Mouse (Mus musculus) lung, embryonic 16.5 days (tissue): ENCODE measurements around the gene Rnf220. TPM values are rescaled to one million over a fixed set of nuclear protein-coding genes. Genes with fewer than 3 reads are reported as not detected.

ENCODE experiments used
- ATAC-seq: fragments of 200-750 bp; cut with Nextera tagmentation; 2 replicates; pipeline ENCODE4 v1.8.0; 2017; ENCODE audit warnings: low read depth, mild to moderate bottlenecking, moderate library complexity
- H3K27ac ChIP-seq: fragments of 300-500 bp; sonication (generic); 2 replicates; pipeline ENCODE4 v1.5.1; 2014; ENCODE audit warnings: mild to moderate bottlenecking, control low read depth, low read length
- H3K27me3 ChIP-seq: fragments of 300-500 bp; sonication (generic); 2 replicates; pipeline ENCODE4 v1.6.1; 2014; ENCODE audit warnings: low read depth, low read length, mixed read lengths; ENCODE audit not compliant: control insufficient read depth, insufficient read depth
- H3K36me3 ChIP-seq: fragments of 300-500 bp; sonication (generic); 2 replicates; pipeline ENCODE4 v1.6.1; 2014; ENCODE audit warnings: low read length; ENCODE audit not compliant: control insufficient read depth, insufficient read depth
- H3K4me1 ChIP-seq: fragments of 300-500 bp; sonication (generic); replicated peaks from 2 replicates; pipeline ENCODE4 v1.6.1; 2014; ENCODE audit warnings: low read length, mixed read lengths; ENCODE audit not compliant: control insufficient read depth, insufficient read depth
- H3K4me2 ChIP-seq: fragments of 300-500 bp; sonication (generic); 2 replicates; pipeline ENCODE4 v1.6.1; 2014; ENCODE audit warnings: low read depth, low read length, control low read depth
- H3K4me3 ChIP-seq: fragments of 300-500 bp; sonication (generic); 2 replicates; pipeline ENCODE4 v1.5.1; 2014; ENCODE audit warnings: mild to moderate bottlenecking, low read length, control low read depth
- H3K9ac ChIP-seq: fragments of 300-500 bp; sonication (generic); 2 replicates; pipeline ENCODE4 v1.6.1; 2014; ENCODE audit warnings: low read length, control low read depth
- H3K9me3 ChIP-seq: fragments of 300-500 bp; sonication (generic); 2 replicates; pipeline ENCODE4 v1.6.1; 2016; ENCODE audit warnings: low read length; ENCODE audit not compliant: control insufficient read depth
- WGBS: fragments of 180-500 bp; shearing (Covaris S2); extraction: QIAGEN DNeasy Blood & Tissue Kit; methylation state at CpG from one replicate; pipeline ENCODE4 v1.1.7; 2014; 5-methylcytosine and 5-hydroxymethylcytosine counted together
- polyA plus RNA-seq: library from polyadenylated mRNA; unstranded; fragments of >200 nt; fragmentation: Nextera tagmentation; extraction: Ambion mirVana; gene quantifications from 2 replicates; pipeline ENCODE4 v1.2.1, GENCODE M21; 2015

The Rnf220 gene
- polyA plus RNA-seq, 1 experiment from 2014 or later, result 61.5 TPM

DNA sequence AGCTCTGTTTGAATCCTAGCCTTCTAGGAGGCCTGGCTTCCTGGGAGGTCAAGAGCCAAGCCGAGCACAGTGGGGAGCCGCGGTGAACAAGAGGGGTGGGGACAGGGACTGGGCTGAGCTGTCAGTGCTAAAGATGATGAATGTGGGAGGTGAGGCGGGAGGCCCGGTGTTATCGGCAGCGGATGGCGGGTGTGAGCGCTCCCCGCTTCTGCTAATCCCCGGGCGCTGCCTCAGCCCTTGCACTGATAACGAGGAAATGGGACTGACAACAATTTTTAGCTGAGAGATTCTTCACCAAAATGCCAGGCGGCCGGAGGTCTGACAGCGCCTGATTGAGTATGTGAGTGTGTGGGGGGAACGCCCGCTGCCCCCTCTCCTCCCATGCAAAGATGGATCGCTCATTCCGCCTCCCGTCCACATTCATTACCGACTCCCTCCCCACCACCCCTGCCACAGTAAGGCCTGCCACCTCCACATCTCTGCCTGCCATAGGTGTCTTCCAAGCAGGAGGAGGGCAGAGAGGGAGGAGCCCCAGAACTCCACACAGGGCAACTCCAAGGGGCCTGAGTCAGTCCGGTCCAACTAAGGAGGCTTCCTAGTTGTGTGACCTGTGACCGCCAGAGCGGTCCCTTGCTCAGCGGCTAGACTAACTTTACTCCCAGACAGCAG lies 184.3 kb downstream of the Rnf220 start:
- ATAC-seq, result peak; percentile 43; the same call in 1 of the 2 replicates
- H3K27ac ChIP-seq, result no peak overlapping the region
- H3K9me3 ChIP-seq, result no peaks in the 10 kb centered on the region
- peaks cover 3% of the 10 kb centered on the region; the same call in 1 of the 2 replicates for H3K4me1 ChIP-seq
- H3K9ac ChIP-seq, result no peak overlapping the region
- H3K36me3 ChIP-seq, result no peaks in the 10 kb centered on the region
- 10% methylated on average over 25 of the region's 26 CpGs for WGBS
- no peak overlapping the region for H3K4me3 ChIP-seq
- H3K4me2 ChIP-seq, result peak overlapping the region; percentile 7; the same call in 1 of the 2 replicates
- H3K27me3 ChIP-seq, result peaks cover 26% of the 10 kb centered on the region

DNA sequence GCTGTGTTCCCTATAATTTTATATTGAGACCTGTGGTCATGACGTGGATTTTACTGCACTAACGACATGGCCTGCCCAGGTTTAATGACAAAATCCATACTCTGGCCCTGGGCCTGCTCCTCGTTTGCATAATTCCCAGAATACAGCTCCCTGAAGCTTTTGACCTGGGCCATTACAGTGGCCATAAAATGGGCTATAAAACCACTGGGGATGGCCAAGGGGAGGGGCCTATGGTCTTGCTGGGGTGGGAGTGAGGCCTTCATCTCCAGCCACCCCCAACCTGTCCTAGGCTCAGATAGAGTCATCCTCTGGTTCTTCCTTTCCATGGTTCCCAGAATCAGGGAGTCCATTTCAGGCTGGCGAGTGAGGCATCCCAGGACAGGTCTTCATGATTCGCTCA lies 185.0 kb downstream of the Rnf220 start:
- no peak overlapping the region for H3K9ac ChIP-seq
- no peak for ATAC-seq
- no peaks in the 10 kb centered on the region for H3K36me3 ChIP-seq
- peaks cover 20% of the 10 kb centered on the region for H3K27me3 ChIP-seq
- H3K9me3 ChIP-seq, result no peaks in the 10 kb centered on the region
- WGBS, result 65% methylated on average over 5 of the region's 5 CpGs
- peaks cover 3% of the 10 kb centered on the region; the same call in 1 of the 2 replicates for H3K4me1 ChIP-seq
- no peak overlapping the region for H3K4me2 ChIP-seq
- H3K27ac ChIP-seq, result no peak overlapping the region
- H3K4me3 ChIP-seq, result no peak overlapping the region

DNA sequence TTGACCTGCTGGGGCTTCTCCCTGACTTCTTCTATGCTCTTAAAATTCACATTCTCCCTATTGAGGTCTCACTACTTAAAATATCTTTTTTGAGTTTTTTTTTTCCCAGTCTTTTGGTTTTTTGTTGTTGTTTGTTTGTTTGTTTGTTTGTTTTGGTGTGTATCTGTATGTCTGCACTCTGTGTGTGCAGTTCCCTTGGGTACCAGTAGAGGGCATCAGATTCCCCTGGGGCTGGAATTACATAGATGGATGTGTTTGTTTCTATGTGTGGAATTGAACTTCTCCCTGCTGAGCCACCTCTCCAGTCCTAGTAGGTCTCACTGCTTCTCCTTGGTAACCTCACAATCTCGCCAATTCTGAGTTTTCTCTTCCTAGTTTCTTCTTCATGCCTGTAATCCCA lies 187.4 kb downstream of the Rnf220 start:
- peaks cover 3% of the 10 kb centered on the region; the same call in 1 of the 2 replicates for H3K4me1 ChIP-seq
- no peak overlapping the region for H3K27ac ChIP-seq
- H3K36me3 ChIP-seq, result no peaks in the 10 kb centered on the region
- H3K9ac ChIP-seq, result no peak overlapping the region
- peaks cover 12% of the 10 kb centered on the region for H3K27me3 ChIP-seq
- H3K9me3 ChIP-seq, result no peaks in the 10 kb centered on the region
- 81% methylated on average over 1 of the region's 1 CpGs for WGBS
- no peak for ATAC-seq
- H3K4me2 ChIP-seq, result no peak overlapping the region
- no peak overlapping the region for H3K4me3 ChIP-seq

DNA sequence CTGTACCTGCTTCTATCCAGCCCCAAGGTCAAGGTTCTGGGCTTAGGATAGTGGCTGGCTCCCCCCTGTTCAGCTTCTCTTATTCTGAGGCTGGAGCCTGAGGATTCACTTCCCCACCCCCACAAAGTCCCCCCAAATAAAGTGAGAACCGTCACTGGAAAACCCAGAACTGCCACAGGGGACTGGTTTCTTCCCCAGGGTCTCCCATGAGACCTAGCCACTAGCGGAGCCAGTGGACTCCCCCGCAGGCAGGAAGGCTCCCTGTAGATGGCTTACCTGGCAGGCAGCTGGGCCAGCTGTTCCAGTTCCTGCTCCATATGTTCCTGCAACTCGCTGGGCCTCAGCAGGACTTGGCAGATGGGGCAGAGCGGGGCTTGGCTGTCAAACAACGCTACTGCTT lies 189.6 kb downstream of the Rnf220 start:
- Histone ChIP-seq H3K4me1 (peaks cover 8% of the 10 kb centered on the region), H3K27ac (no peak overlapping the region), H3K27me3 (peaks cover 27% of the 10 kb centered on the region), H3K36me3 (no peaks in the 10 kb centered on the region), H3K9ac (no peak overlapping the region), H3K4me2 (no peak overlapping the region), H3K4me3 (no peak overlapping the region), H3K9me3 (no peaks in the 10 kb centered on the region)
- no peak for ATAC-seq
- 60% methylated on average over 6 of the region's 6 CpGs for WGBS

DNA sequence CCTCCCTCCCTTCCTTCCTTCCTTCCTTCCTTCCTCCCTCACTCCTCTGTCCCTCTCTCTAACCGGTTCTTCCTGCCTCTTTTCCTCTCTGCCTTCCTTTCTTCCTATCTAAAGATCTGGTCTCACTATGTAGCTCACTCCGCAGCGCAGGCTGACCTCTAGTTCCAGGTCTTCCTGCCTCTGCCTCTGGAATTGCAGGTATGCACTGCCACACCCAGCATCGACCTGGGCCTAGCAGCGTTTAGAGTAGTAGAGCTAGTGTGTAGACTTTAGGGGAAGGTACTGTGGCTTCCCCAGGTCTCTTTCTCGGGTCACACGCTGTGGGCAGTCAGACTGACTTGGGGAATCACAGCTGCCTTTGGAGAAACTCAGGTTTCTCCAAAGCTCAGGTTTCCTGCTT lies 191.4 kb downstream of the Rnf220 start:
- Histone ChIP-seq H3K9ac (no peak overlapping the region), H3K27ac (no peak overlapping the region), H3K36me3 (no peaks in the 10 kb centered on the region), H3K4me3 (no peak overlapping the region), H3K27me3 (peaks cover 36% of the 10 kb centered on the region), H3K4me2 (no peak overlapping the region), H3K9me3 (no peaks in the 10 kb centered on the region), H3K4me1 (peaks cover 8% of the 10 kb centered on the region)
- WGBS, result 53% methylated on average over 6 of the region's 7 CpGs
- no peak for ATAC-seq

DNA sequence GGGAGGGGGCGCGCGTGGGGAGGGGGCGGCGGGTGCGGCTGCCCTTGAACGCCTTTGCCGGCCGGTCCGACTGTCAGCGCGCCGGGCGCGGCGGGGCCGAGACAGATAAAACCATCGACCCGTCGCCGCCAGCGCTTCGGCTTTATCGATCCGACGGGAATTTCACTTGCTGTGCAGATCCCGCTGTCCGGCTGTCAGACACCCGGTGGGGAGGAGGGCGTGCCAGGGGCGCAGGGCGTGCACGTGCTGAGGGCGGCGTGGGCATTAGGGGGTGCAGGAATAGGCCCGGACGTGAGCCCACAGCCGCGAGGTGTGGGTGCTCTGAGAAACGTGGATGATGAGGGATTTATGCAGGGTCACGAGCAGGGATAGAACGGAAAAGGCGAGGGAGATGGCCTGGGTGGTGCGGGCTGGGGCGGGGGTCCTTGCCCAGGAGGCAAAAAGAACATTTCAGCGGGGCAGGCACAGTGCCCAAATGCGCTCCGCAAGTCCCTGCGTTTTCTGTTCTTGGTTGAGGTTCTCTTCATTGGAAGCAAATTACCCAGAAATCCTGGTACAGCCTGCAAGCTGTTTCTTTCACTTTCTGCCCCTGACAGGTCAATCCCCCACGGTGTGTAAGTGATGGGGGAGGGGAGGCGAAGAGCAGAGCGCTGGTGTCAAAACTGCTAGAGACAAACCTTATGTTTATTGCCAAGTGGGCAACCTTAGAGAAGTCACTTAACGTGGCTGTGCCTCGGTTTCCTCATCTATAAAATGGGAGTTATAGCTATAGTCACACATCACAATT lies 192.4 kb downstream of the Rnf220 start:
- Histone ChIP-seq H3K9me3 (no peaks in the 10 kb centered on the region), H3K27me3 (peaks cover 36% of the 10 kb centered on the region), H3K4me2 (peak overlapping the region; percentile 81), H3K27ac (no peak overlapping the region), H3K9ac (peak overlapping the region; percentile 52), H3K4me1 (peaks cover 8% of the 10 kb centered on the region), H3K36me3 (no peaks in the 10 kb centered on the region), H3K4me3 (peak overlapping the region; percentile 49)
- WGBS, result 7% methylated on average over 54 of the region's 54 CpGs
- no peak for ATAC-seq

DNA sequence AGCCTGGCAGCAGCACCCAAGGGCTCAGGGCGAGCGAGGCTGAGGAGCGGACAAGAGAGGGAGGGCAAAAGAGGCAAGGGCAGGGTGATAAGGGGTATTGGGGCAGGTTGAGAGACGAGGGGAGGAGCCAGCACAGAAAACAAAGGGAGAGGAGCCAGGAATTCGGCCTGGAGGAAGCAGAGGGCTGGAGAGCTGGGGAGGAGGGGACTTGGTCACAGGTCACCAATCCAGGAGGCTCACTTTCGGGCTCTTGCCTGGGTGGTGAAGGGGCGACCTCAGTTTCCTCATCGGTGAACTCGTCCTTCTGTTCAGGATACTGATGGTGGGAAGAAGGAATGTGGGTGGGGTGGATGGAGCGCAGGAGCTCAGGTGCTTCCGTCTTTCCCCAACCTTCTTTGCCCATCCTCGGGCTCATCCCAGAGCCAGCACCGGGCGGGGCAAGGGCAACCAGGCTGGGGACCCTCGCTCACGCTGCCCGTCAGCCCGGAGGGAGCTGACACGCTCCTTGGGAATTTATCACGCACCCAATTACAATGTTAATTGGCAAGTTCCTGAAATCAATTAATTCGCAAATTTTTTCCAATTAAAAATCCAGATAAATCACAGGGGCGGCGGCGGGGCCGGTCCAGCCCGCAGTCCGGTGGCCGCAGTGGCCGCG lies 193.1 kb downstream of the Rnf220 start:
- no peak for ATAC-seq
- Histone ChIP-seq H3K27ac (no peak overlapping the region), H3K9me3 (no peaks in the 10 kb centered on the region), H3K4me1 (peaks cover 8% of the 10 kb centered on the region), H3K4me2 (peak overlapping the region; percentile 81), H3K36me3 (no peaks in the 10 kb centered on the region), H3K9ac (peak overlapping the region; percentile 52; the same call in 1 of the 2 replicates), H3K27me3 (peaks cover 36% of the 10 kb centered on the region), H3K4me3 (peak overlapping the region; percentile 49)
- WGBS, result 10% methylated on average over 25 of the region's 30 CpGs

DNA sequence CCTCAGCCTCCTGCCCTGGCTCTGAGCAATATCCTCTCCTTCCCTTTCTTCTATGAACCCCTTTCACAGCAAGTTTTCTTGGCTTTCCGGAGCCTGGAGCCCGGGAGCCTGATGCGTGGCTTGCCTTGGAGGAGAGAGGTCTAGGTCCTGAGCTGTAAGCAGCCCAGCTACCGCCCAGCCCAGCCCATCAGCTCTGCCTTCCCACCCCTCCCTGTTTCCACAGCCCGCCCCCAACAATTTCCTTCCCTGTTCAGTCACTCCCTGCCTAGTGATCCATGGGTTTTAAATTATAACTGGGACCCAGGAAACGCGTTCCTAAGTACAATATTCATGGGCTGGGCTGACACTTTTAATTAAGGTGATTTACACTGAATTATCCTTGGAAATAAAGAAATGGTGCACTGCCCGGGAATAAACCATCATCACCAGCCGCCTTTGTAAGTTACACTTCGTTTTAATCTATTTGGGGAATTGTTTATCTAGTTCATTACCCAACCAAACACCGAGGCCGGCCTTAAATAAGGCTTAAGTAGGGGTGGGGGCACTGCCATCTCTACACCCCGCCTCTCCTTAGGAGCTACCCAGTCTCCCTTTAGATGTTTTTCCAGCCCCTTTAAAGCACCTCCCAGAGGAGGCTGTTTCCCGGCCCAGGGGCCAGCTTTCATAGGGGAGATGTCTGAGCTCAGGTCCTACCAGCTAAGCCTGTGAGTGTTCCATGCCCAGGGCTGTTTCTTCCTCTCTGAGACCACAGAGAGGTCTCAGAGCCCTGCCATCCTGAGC lies 194.6 kb downstream of the Rnf220 start:
- H3K4me2 ChIP-seq, result no peak overlapping the region
- no peaks in the 10 kb centered on the region for H3K36me3 ChIP-seq
- H3K9ac ChIP-seq, result no peak overlapping the region
- ATAC-seq, result no peak
- no peak overlapping the region for H3K4me3 ChIP-seq
- WGBS, result 19% methylated on average over 14 of the region's 14 CpGs
- peaks cover 36% of the 10 kb centered on the region for H3K27me3 ChIP-seq
- no peaks in the 10 kb centered on the region for H3K9me3 ChIP-seq
- no peak overlapping the region for H3K27ac ChIP-seq
- H3K4me1 ChIP-seq, result peaks cover 10% of the 10 kb centered on the region
